Mouse (Mus musculus): ENCODE data around the gene Adar. TPM values are rescaled to one million over a fixed set of nuclear protein-coding genes. Genes with fewer than 3 reads are reported as not detected.
A peak's percentile ranks its signal among the peaks of the same experiment; 100 is the strongest.

Gene Adar
- 100 to 1,000 TPM; 102 to 106 TPM for total RNA-seq (2021)

- intact Hi-C loops (cut with DNase I) = no loop called here
These were observed at the start of gene Adar for GRCm38 (mm10) chr3:89714359-89715206. Gene Adar (plus strand): TSS chr3:89715022.

GRCm38 (mm10) chr3:89667131-89667530 lies 47.7 kb upstream of the Adar start:
- intact Hi-C loops (cut with DNase I) = no loop called here
- DNase-seq = no peak

More at GRCm38 (mm10) chr3:89714359-89715206, at the start of gene Adar:
- peak; percentile 90 for DNase-seq

GRCm38 (mm10) chr3:89671334-89671733 lies 43.5 kb upstream of the Adar start:
- peak; percentile 37 for DNase-seq
- intact Hi-C loops (cut with DNase I) = no loop called here

- intact Hi-C loops (cut with DNase I) = no loop called here
These were observed 42.1 kb upstream of the Adar start for GRCm38 (mm10) chr3:89672573-89673317.

GRCm38 (mm10) chr3:89677617-89678016 lies 37.2 kb upstream of the Adar start:
- peak; percentile 21 for DNase-seq
- intact Hi-C loops (cut with DNase I) = no loop called here

More at GRCm38 (mm10) chr3:89672573-89673317, 42.1 kb upstream of the Adar start:
- DNase-seq = no peak

- intact Hi-C loops (cut with DNase I) = loop anchor here (2.0 kb wide), 1 partner anchor 165 kb away; the partner anchor contains the start of gene Kcnn3
- DNase-seq = no peak
These were observed 28.8 kb upstream of the Adar start for GRCm38 (mm10) chr3:89686031-89686430.

- intact Hi-C loops (cut with DNase I) = no loop called here
- DNase-seq = peak; percentile 91
These were observed 25.9 kb upstream of the Adar start for GRCm38 (mm10) chr3:89688694-89689581.

- intact Hi-C loops (cut with DNase I) = no loop called here
- no peak for DNase-seq
These were observed 23.0 kb upstream of the Adar start for GRCm38 (mm10) chr3:89691776-89692175.

GRCm38 (mm10) chr3:89696152-89696821 lies 18.5 kb upstream of the Adar start:
- intact Hi-C loops (cut with DNase I) = no loop called here
- no peak for DNase-seq

GRCm38 (mm10) chr3:89698958-89699357 lies 15.9 kb upstream of the Adar start:
- intact Hi-C loops (cut with DNase I) = no loop called here

GRCm38 (mm10) chr3:89700461-89700860 lies 14.4 kb upstream of the Adar start:
- no peak for DNase-seq
- intact Hi-C loops (cut with DNase I) = no loop called here

More at GRCm38 (mm10) chr3:89698958-89699357, 15.9 kb upstream of the Adar start:
- no peak for DNase-seq

- intact Hi-C loops (cut with DNase I) = no loop called here
- DNase-seq = no peak
These were observed 11.2 kb upstream of the Adar start for GRCm38 (mm10) chr3:89703596-89703995.

GRCm38 (mm10) chr3:89704064-89704463 lies 10.8 kb upstream of the Adar start:
- no peak for DNase-seq
- intact Hi-C loops (cut with DNase I) = no loop called here

- intact Hi-C loops (cut with DNase I) = no loop called here
- peak; percentile 56 for DNase-seq
These were observed 565 bp downstream of the Adar start for GRCm38 (mm10) chr3:89715207-89715966.

GRCm38 (mm10) chr3:89715967-89716256 lies 1.1 kb downstream of the Adar start:
- no peak for DNase-seq
- intact Hi-C loops (cut with DNase I) = no loop called here

GRCm38 (mm10) chr3:89722032-89722431 lies 7.2 kb downstream of the Adar start:
- intact Hi-C loops (cut with DNase I) = no loop called here
- no peak for DNase-seq

- intact Hi-C loops (cut with DNase I) = no loop called here
- DNase-seq = no peak
These were observed 8.7 kb downstream of the Adar start for GRCm38 (mm10) chr3:89723400-89724084.

GRCm38 (mm10) chr3:89727028-89727427 lies 12.2 kb downstream of the Adar start:
- peak; percentile 31 for DNase-seq
- intact Hi-C loops (cut with DNase I) = no loop called here

- DNase-seq = no peak
- intact Hi-C loops (cut with DNase I) = no loop called here
These were observed 14.0 kb downstream of the Adar start for GRCm38 (mm10) chr3:89728848-89729247.
